Mouse (Mus musculus): ENCODE measurements at regions not wholly inside any gene's neighbourhood (a gene's known extent, or its start where the extent isn't known, plus 50 kb on each side); places are given as distances from the start of the nearest gene placed in this dataset.

DNA sequence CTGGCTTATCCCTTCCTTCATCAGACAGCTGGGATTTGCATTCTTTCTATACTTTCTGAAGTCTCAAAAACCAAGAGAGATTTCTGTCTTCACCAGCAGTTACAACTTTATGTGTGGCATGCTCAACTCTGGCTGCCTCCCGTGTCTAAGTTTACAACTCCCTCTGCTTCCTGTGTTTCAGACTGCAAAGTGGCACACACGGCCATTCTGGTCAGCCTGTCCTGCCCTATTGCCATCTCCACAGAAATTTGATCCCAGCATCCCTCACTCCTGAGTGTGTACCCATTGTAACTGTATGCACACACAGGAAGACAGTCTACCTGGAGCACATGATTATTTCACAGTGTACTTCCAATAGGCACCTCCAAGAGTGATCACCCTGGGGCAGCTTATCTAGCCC lies 163.3 kb upstream of the Mpped2 start:
- no peak for TF ChIP-seq CTCF (IDR thresholded peaks at IDR 0.05; ENCODE audit: extremely low read depth, insufficient read length, insufficient replicate concordance, low read depth, low read length)
- no peak for TF ChIP-seq POLR2A (IDR thresholded peaks at IDR 0.05; ENCODE audit: low read depth, low read length)
